Mouse (Mus musculus) heart, adult 2 months (tissue): ENCODE measurements around the gene Slc25a42. TPM values are rescaled to one million over a fixed set of nuclear protein-coding genes. Genes with fewer than 3 reads are reported as not detected.
A peak's percentile ranks its signal among the peaks of the same experiment; 100 is the strongest.

Source experiments
- DNase-seq, 2 experiments: peaks; one replicate each; pipeline ENCODE4 v3.0.0; 2021
- H3K27ac ChIP-seq: fragments of 200-600 bp; 2 replicates; pipeline ENCODE4 v1.8.1; 2022
- H3K27me3 ChIP-seq: fragments of 200-500 bp; 2 replicates; pipeline ENCODE4 v1.6.1; 2012; ENCODE audit warnings: mild to moderate bottlenecking, low read length, inconsistent platforms, mixed read lengths; ENCODE audit not compliant: control insufficient read depth, insufficient read depth
- H3K36me3 ChIP-seq: fragments of 200-500 bp; 2 replicates; pipeline ENCODE4 v1.6.1; 2012; ENCODE audit warnings: low read length, inconsistent platforms; ENCODE audit not compliant: control insufficient read depth, insufficient read depth
- H3K4me1 ChIP-seq: fragments of 200-500 bp; 2 replicates; pipeline ENCODE4 v1.6.1; 2011; ENCODE audit warnings: low read length; ENCODE audit not compliant: control insufficient read depth, insufficient read depth
- H3K4me3 ChIP-seq: fragments of 200-600 bp; 2 replicates; pipeline ENCODE4 v1.8.1; 2022
- H3K79me2 ChIP-seq: fragments of 200-500 bp; replicated peaks from 2 replicates; pipeline ENCODE4 v1.6.1; 2012; ENCODE audit warnings: mild to moderate bottlenecking, inconsistent platforms, low read length, moderate library complexity, mixed read lengths; ENCODE audit not compliant: control insufficient read depth, insufficient read depth
- H3K9ac ChIP-seq: fragments of 200-500 bp; 2 replicates; pipeline ENCODE4 v1.6.1; 2012; ENCODE audit warnings: low read depth, mild to moderate bottlenecking, control low read depth, inconsistent platforms, low read length, mixed read lengths
- CTCF ChIP-seq: fragments of 200-600 bp; IDR thresholded peaks from 2 replicates; pipeline ENCODE4 v1.8.1; 2022; ENCODE audit warnings: antibody characterized with exemption, mild to moderate bottlenecking, moderate library complexity
- EP300 ChIP-seq: fragments of 200-500 bp; IDR thresholded peaks from 2 replicates; pipeline ENCODE4 v1.6.1; 2011; ENCODE audit warnings: low read depth, low read length, control low read depth; ENCODE audit not compliant: insufficient read depth
- POLR2A ChIP-seq: fragments of 200-500 bp; IDR thresholded peaks from 2 replicates; pipeline ENCODE4 v1.6.1; 2011; ENCODE audit warnings: mild to moderate bottlenecking, low read depth, low read length, control low read depth; ENCODE audit not compliant: insufficient read depth
- WGBS: fragments of 180-500 bp; shearing (Covaris S2); methylation state at CpG from one replicate; pipeline ENCODE4 v1.1.7; 2018; 5-methylcytosine and 5-hydroxymethylcytosine counted together
- intact Hi-C: fragments of 180-260 bp; cut with DNase I; formaldehyde crosslinking; loops from one replicate; pipeline ENCODE4 v1.15.1; 2025
- polyA plus RNA-seq: library from polyadenylated mRNA; depleted of rRNA; stranded (reverse); fragments of >200 nt; gene quantifications from 2 replicates; pipeline ENCODE4 v1.2.3, GENCODE M21; 2012
- total RNA-seq, 2 experiments: library from RNA; stranded (reverse); gene quantifications; 2 replicates each; pipeline ENCODE4 v1.2.3; 2021

Gene Slc25a42
- total and polyA plus RNA-seq, 3 experiments = 49.6 to 111 (median 51.6) TPM

DNA sequence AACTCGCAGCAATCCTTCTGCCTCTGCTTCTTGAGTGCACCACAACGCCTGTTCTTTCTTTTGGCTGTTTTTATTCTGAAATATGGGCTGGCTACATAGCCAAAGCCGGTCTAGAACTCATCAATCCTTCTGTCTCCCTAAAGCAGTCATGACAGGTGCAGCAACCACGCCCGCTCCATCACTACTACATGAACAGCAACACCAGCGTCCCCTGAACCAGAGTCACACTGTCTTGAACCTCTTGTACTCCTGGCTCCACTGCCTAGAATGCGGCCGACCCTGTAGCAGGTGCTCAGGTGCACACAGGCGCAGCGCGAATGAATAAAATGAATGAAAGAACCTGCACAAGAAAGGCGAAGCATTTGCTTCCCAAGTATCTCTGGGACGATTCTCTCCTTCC lies 21.5 kb upstream of the Slc25a42 start:
- Histone ChIP-seq H3K27ac (peak overlapping the region; percentile 100), H3K9ac (peak overlapping the region; percentile 70), H3K4me1 (peaks cover 2% of the 10 kb centered on the region; the same call in 1 of the 2 replicates), H3K36me3 (no peaks in the 10 kb centered on the region), H3K79me2 (no peaks in the 10 kb centered on the region; the same call in 1 of the 2 replicates), H3K4me3 (peak overlapping the region; percentile 88), H3K27me3 (no peaks in the 10 kb centered on the region)
- no peak for TF ChIP-seq POLR2A
- TF ChIP-seq CTCF = no peak
- no peak for TF ChIP-seq EP300
- WGBS = 3% methylated on average over 13 of the region's 13 CpGs
- intact Hi-C loops = loop anchor here (2.0 to 5.0 kb wide), 2 partner anchors 21 to 61 kb away; partner anchors contain the start of genes Slc25a42 and Tmem161a
- DNase-seq = no peak

DNA sequence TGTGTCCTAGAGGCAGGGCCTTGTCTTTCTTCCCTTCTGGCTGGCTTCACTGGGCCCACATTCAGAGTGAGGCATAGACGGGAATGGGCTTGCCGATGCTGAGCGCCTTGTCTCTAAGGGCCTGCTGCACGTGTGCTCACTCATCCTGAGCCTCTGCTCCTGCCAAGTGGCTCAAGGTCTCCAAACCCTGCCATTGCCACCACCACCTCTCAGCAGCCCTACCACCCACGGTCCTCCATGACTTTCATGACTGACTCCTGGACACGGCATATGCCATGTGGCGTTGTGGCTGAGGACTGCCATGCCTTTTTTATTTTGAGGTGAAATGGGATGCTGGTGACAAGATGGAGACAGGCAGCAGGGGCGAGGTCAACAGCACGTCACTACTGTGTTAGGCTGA lies 18.7 kb upstream of the Slc25a42 start:
- no peak overlapping the region for H3K9ac ChIP-seq
- no peak overlapping the region for H3K4me3 ChIP-seq
- WGBS = 91% methylated on average over 9 of the region's 9 CpGs
- H3K36me3 ChIP-seq = no peaks in the 10 kb centered on the region
- no peak overlapping the region for H3K27ac ChIP-seq
- H3K4me1 ChIP-seq = peaks cover 2% of the 10 kb centered on the region; the same call in 1 of the 2 replicates
- no peak for DNase-seq
- no peaks in the 10 kb centered on the region for H3K27me3 ChIP-seq
- no peak for TF ChIP-seq POLR2A
- TF ChIP-seq CTCF = no peak
- TF ChIP-seq EP300 = no peak
- no peaks in the 10 kb centered on the region; the same call in 1 of the 2 replicates for H3K79me2 ChIP-seq
- intact Hi-C loops = loop anchor here (5.0 kb wide), 1 partner anchor 59 kb away; the partner anchor contains the start of gene Tmem161a

DNA sequence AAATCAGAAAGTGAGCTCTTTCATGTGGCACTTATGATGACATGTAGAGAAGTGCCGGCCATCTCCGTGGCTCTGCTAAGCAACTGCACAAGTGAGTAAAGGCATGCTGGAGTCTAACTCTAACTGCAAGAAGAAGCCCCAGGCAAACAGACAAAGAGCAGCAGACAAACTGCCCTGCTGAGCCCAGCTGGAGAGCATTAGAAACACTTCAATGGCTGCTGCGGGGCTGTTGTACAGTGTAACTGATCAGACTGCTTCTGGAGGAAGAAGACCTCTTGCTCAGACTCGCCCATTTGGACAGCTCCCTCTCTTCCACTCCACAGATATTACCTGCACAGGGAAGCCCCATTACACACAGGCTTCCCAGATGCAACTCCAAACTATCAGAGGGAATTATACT lies 15.9 kb upstream of the Slc25a42 start:
- H3K79me2 ChIP-seq = no peaks in the 10 kb centered on the region
- no peak overlapping the region for H3K4me3 ChIP-seq
- H3K9ac ChIP-seq = no peak overlapping the region
- TF ChIP-seq EP300 = no peak
- TF ChIP-seq CTCF = no peak
- TF ChIP-seq POLR2A = no peak
- no peak for DNase-seq
- no peak overlapping the region for H3K27ac ChIP-seq
- intact Hi-C loops = no loop called here
- WGBS = 85% methylated on average over 4 of the region's 4 CpGs
- H3K27me3 ChIP-seq = no peaks in the 10 kb centered on the region
- no peaks in the 10 kb centered on the region for H3K36me3 ChIP-seq
- H3K4me1 ChIP-seq = no peaks in the 10 kb centered on the region

DNA sequence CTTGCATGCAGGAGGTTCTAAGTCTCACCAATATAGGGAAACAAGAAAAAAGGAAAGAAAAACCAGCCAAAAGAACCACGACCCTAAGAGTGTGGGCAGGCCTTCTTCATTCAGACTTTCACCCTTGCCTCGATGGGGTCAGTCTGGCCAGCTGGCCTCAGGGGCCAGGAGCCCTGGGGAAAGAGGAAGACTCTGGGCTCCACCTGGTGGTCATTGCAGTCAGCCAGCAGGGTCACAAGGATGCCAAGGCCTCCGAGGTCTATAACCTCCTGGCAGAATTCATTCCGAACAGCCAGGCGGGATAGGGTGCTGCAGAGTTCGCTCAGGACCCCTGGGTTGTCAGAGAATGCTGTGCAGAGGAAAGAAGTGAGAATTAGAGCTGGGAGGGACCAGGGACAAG lies 11.2 kb upstream of the Slc25a42 start:
- no peak overlapping the region for H3K27ac ChIP-seq
- intact Hi-C loops = loop anchor here (1.0 to 5.0 kb wide), 4 partner anchors 23 to 136 kb away; no protein-coding TSS in a partner anchor
- no peak overlapping the region for H3K4me3 ChIP-seq
- H3K27me3 ChIP-seq = no peaks in the 10 kb centered on the region
- no peaks in the 10 kb centered on the region for H3K79me2 ChIP-seq
- no peaks in the 10 kb centered on the region for H3K36me3 ChIP-seq
- no peak overlapping the region for H3K9ac ChIP-seq
- DNase-seq = peak; percentile 50 to 70
- TF ChIP-seq CTCF = peak; percentile 84
- no peak for TF ChIP-seq EP300
- peaks cover 16% of the 10 kb centered on the region for H3K4me1 ChIP-seq
- WGBS = 37% methylated on average over 6 of the region's 6 CpGs

DNA sequence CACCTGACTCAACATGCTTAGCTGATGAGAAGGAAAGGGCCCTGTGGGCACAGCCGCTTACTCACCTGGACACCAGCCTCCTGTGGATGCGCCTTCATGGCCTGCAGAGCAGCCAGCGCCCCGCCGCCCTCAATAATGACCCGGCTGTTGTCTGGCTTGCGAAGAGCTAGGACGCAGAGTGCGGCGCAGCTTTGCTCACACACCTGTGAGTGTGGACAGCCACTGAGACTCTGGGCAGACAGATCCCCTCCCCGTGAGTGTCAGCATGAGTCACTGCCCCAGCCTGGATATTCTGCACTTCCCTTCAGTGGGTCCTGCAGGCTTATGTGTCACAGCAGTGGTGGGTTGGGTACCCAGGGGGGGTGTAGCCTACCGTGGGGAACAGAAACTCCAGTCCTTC lies 9.9 kb upstream of the Slc25a42 start:
- Histone ChIP-seq H3K9ac (no peak overlapping the region), H3K36me3 (no peaks in the 10 kb centered on the region), H3K4me3 (no peak overlapping the region), H3K27me3 (no peaks in the 10 kb centered on the region), H3K4me1 (peaks cover 16% of the 10 kb centered on the region), H3K27ac (no peak overlapping the region), H3K79me2 (no peaks in the 10 kb centered on the region)
- no peak for TF ChIP-seq CTCF
- TF ChIP-seq EP300 = no peak
- TF ChIP-seq POLR2A = no peak
- DNase-seq = no peak
- intact Hi-C loops = loop anchor here (2.0 to 5.0 kb wide), 3 partner anchors 21 to 135 kb away; no protein-coding TSS in a partner anchor
- WGBS = 94% methylated on average over 12 of the region's 12 CpGs

DNA sequence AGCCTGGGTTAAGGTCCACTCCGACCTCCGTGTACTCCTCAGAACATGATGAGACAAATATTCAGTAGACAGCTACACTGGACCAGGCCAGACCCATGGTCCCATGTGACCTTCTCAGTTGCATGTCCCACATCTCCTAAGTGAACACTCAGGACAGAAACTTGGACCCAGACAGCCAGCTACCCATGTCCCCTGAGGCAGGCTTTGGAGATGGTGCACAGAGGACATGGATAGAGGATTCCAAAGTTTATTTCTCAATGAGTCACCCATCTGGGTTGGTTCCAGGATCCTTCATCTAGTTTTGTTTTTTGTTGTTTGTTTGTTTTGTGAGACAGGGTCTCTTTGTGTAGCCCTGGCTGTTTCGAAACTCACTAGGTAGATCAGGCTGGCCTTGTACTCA lies 8.8 kb upstream of the Slc25a42 start:
- TF ChIP-seq EP300 (no peak), POLR2A (no peak), CTCF (no peak)
- H3K27ac ChIP-seq = peak overlapping the region; percentile 30; the same call in 1 of the 2 replicates
- H3K36me3 ChIP-seq = no peaks in the 10 kb centered on the region
- peaks cover 16% of the 10 kb centered on the region for H3K4me1 ChIP-seq
- no peaks in the 10 kb centered on the region for H3K27me3 ChIP-seq
- DNase-seq = peak in 1 of 2 experiments; percentile 25
- intact Hi-C loops = loop anchor here (5.0 kb wide), 2 partner anchors 44 to 134 kb away; no protein-coding TSS in a partner anchor
- H3K9ac ChIP-seq = no peak overlapping the region
- no peak overlapping the region for H3K4me3 ChIP-seq
- WGBS = 75% methylated on average over 3 of the region's 3 CpGs
- no peaks in the 10 kb centered on the region for H3K79me2 ChIP-seq
